Mouse (Mus musculus): ENCODE data around the gene Zfp60. TPM values are rescaled to one million over a fixed set of nuclear protein-coding genes. Genes with fewer than 3 reads are reported as not detected.

Gene Zfp60
- polyA plus RNA-seq, 1 experiment: not detected

DNA sequence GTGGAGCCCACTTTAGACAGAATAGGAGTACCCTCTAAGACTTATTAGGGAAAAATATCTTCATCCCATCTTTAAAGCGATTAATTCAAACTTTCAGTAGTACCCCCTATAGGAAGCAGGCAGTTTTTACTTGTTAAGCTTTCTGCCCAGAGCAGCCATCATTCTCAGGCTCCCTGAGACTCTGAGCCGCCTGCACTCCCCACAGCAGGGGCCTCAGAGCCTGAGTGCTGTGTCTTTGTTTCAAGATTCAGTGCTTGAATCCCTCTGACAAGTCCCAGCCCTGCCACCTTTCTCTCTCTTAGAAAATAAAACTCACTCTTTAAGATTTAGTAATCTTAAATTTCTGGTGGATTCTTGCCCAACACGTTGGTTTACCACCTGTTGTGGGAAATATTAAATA, 34.5 kb upstream of the Zfp60 start:
- WGBS: 43% methylated on average over 3 of the region's 3 CpGs
- Histone ChIP-seq H3K4me3 (ENCODE audit: insufficient read depth, low read depth, low read length) (no peak overlapping the region), H3K27ac (ENCODE audit: insufficient read depth, low read depth, low read length) (no peak overlapping the region), H3K4me1 (ENCODE audit: control insufficient read depth, insufficient read depth, low read length) (no peaks in the 10 kb centered on the region)
- TF ChIP-seq POLR2A (IDR thresholded peaks at IDR 0.05; ENCODE audit: insufficient read depth, low read depth, low read length): no peak
- no peak for TF ChIP-seq CTCF (IDR thresholded peaks at IDR 0.05; ENCODE audit: insufficient read depth, low read depth, low read length)

DNA sequence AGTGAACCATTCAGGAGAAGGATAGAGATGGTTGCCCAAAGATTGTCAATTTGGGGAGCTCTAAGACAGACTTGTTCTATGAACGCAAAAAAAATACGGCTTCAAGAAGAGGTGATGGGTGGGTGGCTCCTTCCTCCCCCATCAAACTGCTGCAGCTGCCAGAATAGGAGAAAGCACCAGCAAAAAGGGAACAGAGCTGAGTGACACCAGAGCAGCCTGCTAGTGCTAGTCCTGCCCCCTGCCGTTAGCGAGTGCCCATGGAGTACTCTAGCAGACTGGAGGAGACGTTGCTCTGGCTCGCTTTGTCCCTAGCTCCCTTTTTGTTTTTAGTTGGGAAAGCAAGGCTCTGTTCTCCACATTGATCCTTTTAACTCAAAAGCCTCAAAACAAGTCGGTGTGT, 20.8 kb upstream of the Zfp60 start:
- WGBS: 74% methylated on average over 7 of the region's 7 CpGs
- TF ChIP-seq CTCF (IDR thresholded peaks at IDR 0.05; ENCODE audit: insufficient read depth, low read depth, low read length) (no peak), POLR2A (IDR thresholded peaks at IDR 0.05; ENCODE audit: insufficient read depth, low read depth, low read length) (no peak)

DNA sequence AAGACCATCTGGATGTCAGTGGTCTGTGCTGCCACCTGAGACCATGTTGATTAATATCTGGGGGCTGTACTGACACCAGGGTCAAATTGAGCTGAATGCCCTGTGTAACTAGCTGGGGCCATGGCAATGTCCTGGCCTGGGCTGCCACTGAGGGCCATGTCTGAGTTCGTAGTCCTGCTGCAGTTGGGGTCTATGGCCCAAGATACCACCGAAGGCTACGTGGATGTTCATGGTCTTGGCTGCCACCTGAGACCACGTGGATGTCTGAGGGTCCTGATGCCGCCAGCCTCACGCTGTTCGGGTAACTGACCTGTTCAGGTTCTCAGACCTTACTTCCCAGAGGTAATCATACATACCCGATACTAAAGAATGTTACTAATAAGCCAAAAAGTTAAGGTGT, 9.2 kb upstream of the Zfp60 start:
- TF ChIP-seq POLR2A (IDR thresholded peaks at IDR 0.05; ENCODE audit: insufficient read depth, low read depth, low read length): no peak
- no peak for TF ChIP-seq CTCF (IDR thresholded peaks at IDR 0.05; ENCODE audit: insufficient read depth, low read depth, low read length)
- no peaks in the 10 kb centered on the region for H3K4me1 ChIP-seq (ENCODE audit: control insufficient read depth, insufficient read depth, low read length)
- H3K4me3 ChIP-seq (ENCODE audit: insufficient read depth, low read depth, low read length): no peak overlapping the region
- 94% methylated on average over 8 of the region's 8 CpGs for WGBS
- H3K27ac ChIP-seq (ENCODE audit: insufficient read depth, low read depth, low read length): no peak overlapping the region

More for the DNA sequence above, 20.8 kb upstream of the Zfp60 start:
- H3K27ac ChIP-seq (ENCODE audit: insufficient read depth, low read depth, low read length): no peak overlapping the region
- H3K4me1 ChIP-seq (ENCODE audit: control insufficient read depth, insufficient read depth, low read length): no peaks in the 10 kb centered on the region
- no peak overlapping the region for H3K4me3 ChIP-seq (ENCODE audit: insufficient read depth, low read depth, low read length)

GRCm38 (mm10) chr7:27725566-27726538, 5.3 kb upstream of the Zfp60 start:
- H3K27ac ChIP-seq (ENCODE audit: insufficient read depth, low read depth, low read length): no peak overlapping the region
- no peak overlapping the region for H3K4me3 ChIP-seq (ENCODE audit: insufficient read depth, low read depth, low read length)
- TF ChIP-seq POLR2A (IDR thresholded peaks at IDR 0.05; ENCODE audit: insufficient read depth, low read depth, low read length): no peak
- no peak for TF ChIP-seq CTCF (IDR thresholded peaks at IDR 0.05; ENCODE audit: insufficient read depth, low read depth, low read length)
- no peaks in the 10 kb centered on the region for H3K4me1 ChIP-seq (ENCODE audit: control insufficient read depth, insufficient read depth, low read length)
- WGBS: 38% methylated on average over 12 of the region's 12 CpGs

DNA sequence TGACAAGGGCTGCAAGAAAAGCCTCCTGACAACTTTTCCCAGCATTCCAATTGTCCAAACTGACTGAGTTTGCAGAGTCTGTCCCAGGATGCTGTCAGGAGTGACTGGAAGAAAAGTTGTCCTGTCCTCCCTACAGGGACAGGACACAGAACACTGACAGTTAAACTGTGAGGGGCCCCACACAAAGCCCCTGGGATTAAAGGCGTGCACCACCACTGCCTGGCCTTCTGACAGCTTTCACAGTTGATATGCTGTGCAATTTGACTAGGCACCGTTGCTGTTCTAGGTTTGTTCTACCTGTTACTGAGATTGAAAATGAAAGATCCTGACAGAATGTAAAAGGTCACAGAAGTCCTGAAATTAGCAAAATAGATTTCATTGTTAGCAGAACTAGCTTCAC, 3.7 kb upstream of the Zfp60 start:
- H3K4me1 ChIP-seq (ENCODE audit: control insufficient read depth, insufficient read depth, low read length): no peaks in the 10 kb centered on the region
- H3K27ac ChIP-seq (ENCODE audit: insufficient read depth, low read depth, low read length): no peak overlapping the region
- H3K4me3 ChIP-seq (ENCODE audit: insufficient read depth, low read depth, low read length): no peak overlapping the region
- no peak for TF ChIP-seq POLR2A (IDR thresholded peaks at IDR 0.05; ENCODE audit: insufficient read depth, low read depth, low read length)
- TF ChIP-seq CTCF (IDR thresholded peaks at IDR 0.05; ENCODE audit: insufficient read depth, low read depth, low read length): no peak
- 51% methylated on average over 2 of the region's 2 CpGs for WGBS

- Histone ChIP-seq H3K27ac (ENCODE audit: insufficient read depth, low read depth, low read length) (peak overlapping the region; percentile 81), H3K4me1 (ENCODE audit: control insufficient read depth, insufficient read depth, low read length) (peaks cover 15% of the 10 kb centered on the region), H3K4me3 (ENCODE audit: insufficient read depth, low read depth, low read length) (peak overlapping the region; percentile 66)
- no peak for TF ChIP-seq CTCF (IDR thresholded peaks at IDR 0.05; ENCODE audit: insufficient read depth, low read depth, low read length)
- no peak for TF ChIP-seq POLR2A (IDR thresholded peaks at IDR 0.05; ENCODE audit: insufficient read depth, low read depth, low read length)
- 2% methylated on average over 12 of the region's 12 CpGs for WGBS
Measured at GRCm38 (mm10) chr7:27731946-27732345, 757 bp downstream of the Zfp60 start.

DNA sequence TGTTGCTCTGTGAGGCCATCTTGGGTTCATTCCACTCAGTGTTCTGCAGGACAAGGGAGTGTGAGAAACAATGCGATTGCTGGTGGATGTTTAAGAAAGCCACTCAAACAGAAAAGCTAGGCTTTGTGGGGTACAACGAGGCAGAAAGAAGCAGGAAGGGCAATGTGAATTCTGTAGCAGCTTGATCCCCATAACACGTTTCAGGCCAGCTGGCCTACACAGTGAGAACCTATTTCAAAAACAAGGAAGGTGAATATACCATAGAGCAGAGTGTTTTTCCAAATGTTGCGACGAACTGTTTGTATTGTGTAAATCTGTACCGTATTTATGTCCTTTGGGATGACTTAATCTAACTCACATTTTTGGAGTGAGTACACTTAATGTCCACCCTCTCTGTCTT, 1.3 kb downstream of the Zfp60 start:
- 36% methylated on average over 6 of the region's 6 CpGs for WGBS

GRCm38 (mm10) chr7:27735457-27735856, 4.3 kb downstream of the Zfp60 start:
- TF ChIP-seq POLR2A (IDR thresholded peaks at IDR 0.05; ENCODE audit: insufficient read depth, low read depth, low read length) (no peak), CTCF (IDR thresholded peaks at IDR 0.05; ENCODE audit: insufficient read depth, low read depth, low read length) (no peak)
- Histone ChIP-seq H3K27ac (ENCODE audit: insufficient read depth, low read depth, low read length) (no peak overlapping the region), H3K4me3 (ENCODE audit: insufficient read depth, low read depth, low read length) (no peak overlapping the region), H3K4me1 (ENCODE audit: control insufficient read depth, insufficient read depth, low read length) (peaks cover 15% of the 10 kb centered on the region)
- WGBS: 14% methylated on average over 5 of the region's 5 CpGs

More for the DNA sequence above, 1.3 kb downstream of the Zfp60 start:
- H3K4me3 ChIP-seq (ENCODE audit: insufficient read depth, low read depth, low read length): peak overlapping the region; percentile 66
- peak overlapping the region; percentile 81; the same call in 1 of the 2 replicates for H3K27ac ChIP-seq (ENCODE audit: insufficient read depth, low read depth, low read length)
- H3K4me1 ChIP-seq (ENCODE audit: control insufficient read depth, insufficient read depth, low read length): peaks cover 15% of the 10 kb centered on the region
- TF ChIP-seq CTCF (IDR thresholded peaks at IDR 0.05; ENCODE audit: insufficient read depth, low read depth, low read length) (no peak), POLR2A (IDR thresholded peaks at IDR 0.05; ENCODE audit: insufficient read depth, low read depth, low read length) (no peak)

DNA sequence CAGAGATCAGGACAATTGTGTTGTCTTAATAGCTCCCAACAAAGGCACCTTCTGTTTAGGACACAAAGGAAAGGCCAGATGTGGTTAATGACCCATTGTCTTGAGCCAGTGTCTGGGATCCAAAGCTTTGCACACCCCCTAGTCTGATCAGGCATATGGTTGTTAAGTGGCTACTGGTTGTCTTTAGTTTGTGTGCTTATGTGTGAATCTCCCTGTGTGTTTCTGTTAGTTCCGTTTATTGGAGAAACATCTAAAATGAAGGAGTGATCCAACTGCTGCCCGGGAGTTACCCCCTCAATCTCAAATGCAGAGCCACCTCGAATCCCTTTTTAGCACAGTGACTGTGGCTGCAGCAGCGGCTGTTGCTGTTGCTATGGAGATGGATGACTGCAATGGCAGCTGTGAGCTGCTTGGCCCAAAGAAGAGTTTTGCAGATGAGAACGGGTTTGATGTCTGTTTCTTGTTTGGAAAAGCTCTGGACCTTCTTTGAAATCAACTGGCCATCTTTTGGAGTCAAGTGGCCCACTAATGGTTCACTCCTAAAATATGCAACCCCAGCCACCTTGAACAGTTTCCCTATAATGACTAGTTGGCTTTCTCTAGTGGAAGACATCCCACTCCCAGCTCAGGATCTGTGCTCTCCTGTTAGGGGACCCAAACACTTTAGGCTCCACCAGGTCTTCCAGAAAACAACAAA, 25.3 kb downstream of the Zfp60 start:
- no peak for TF ChIP-seq POLR2A (IDR thresholded peaks at IDR 0.05; ENCODE audit: insufficient read depth, low read depth, low read length)
- TF ChIP-seq CTCF (IDR thresholded peaks at IDR 0.05; ENCODE audit: insufficient read depth, low read depth, low read length): no peak
- peak overlapping the region; percentile 62; the same call in 1 of the 2 replicates for H3K27ac ChIP-seq (ENCODE audit: insufficient read depth, low read depth, low read length)
- H3K4me3 ChIP-seq (ENCODE audit: insufficient read depth, low read depth, low read length): no peak overlapping the region
- peaks cover 7% of the 10 kb centered on the region for H3K4me1 ChIP-seq (ENCODE audit: control insufficient read depth, insufficient read depth, low read length)
- 4% methylated on average over 5 of the region's 5 CpGs for WGBS

All from olfactory bulb, adult 2 months (tissue).